Mouse (Mus musculus) hematopoietic multipotent progenitor cell, adult 10-12 weeks (in vitro differentiated cells): ENCODE measurements around the gene Klk12. TPM values are rescaled to one million over a fixed set of nuclear protein-coding genes. Genes with fewer than 3 reads are reported as not detected.

Experiments
- polyA plus RNA-seq: library from polyadenylated mRNA; stranded (reverse); fragments of >175 nt; gene quantifications from 2 replicates; pipeline ENCODE4 v1.2.3, GENCODE M21; 2012; ENCODE audit warnings: low replicate concordance

Gene Klk12
- not detected in 2 replicates for polyA plus RNA-seq

GRCm38 (mm10) chr7:43768597-43768996 lies at the start of gene Klk12:
TSS of gene Klk12 (plus strand) at chr7:43768897.

GRCm38 (mm10) chr7:43774364-43774763 lies 5.7 kb downstream of the Klk12 start, which contains the start of gene Klk11:
TSS of gene Klk11 (plus strand) at chr7:43774604.

GRCm38 (mm10) chr7:43780746-43781145 lies 12.0 kb downstream of the Klk12 start, which contains the start of gene Klk10:
TSS of gene Klk10 (plus strand) at chr7:43781035.

GRCm38 (mm10) chr7:43791591-43791990 lies 22.9 kb downstream of the Klk12 start, which contains the start of gene Klk9:
TSS of gene Klk9 (plus strand) at chr7:43791891.

GRCm38 (mm10) chr7:43797333-43797769 lies 28.7 kb downstream of the Klk12 start, which contains the start of gene Klk8:
TSS of gene Klk8 (plus strand) at chr7:43797577.

GRCm38 (mm10) chr7:43810994-43811393 lies 42.3 kb downstream of the Klk12 start, which contains the start of gene Klk7:
TSS of gene Klk7 (plus strand) at chr7:43811294.

Other genes starting within 250 kb of the Klk12 start
- 11.3 and 17.5 TPM in 2 replicates for gene Cd33, start 224.5 kb upstream of the Klk12 start, polyA plus RNA-seq
- gene Zfp658, start 206.6 kb upstream of the Klk12 start, polyA plus RNA-seq = 1.1 and 1.3 TPM in 2 replicates
- gene Zfp719, start 189.3 kb upstream of the Klk12 start, polyA plus RNA-seq = 0.33 and 0.56 TPM in 2 replicates
- gene Zfp819, start 161.7 kb upstream of the Klk12 start, polyA plus RNA-seq = not detected in 2 replicates
- gene Ceacam18, start 134.2 kb upstream of the Klk12 start, polyA plus RNA-seq = not detected in 2 replicates
- gene Siglece, start 108.7 kb upstream of the Klk12 start, polyA plus RNA-seq = 8.8 and 9.1 TPM in 2 replicates
- gene Ctu1, start 96.9 kb upstream of the Klk12 start, polyA plus RNA-seq = 10.6 and 22.0 TPM in 2 replicates
- gene Klk14, start 78.5 kb upstream of the Klk12 start, polyA plus RNA-seq = 0.09 TPM in 1 of 2 replicates, not detected in the other
- not detected in 2 replicates for gene Klk13, start 56.3 kb upstream of the Klk12 start, polyA plus RNA-seq
- gene Klk11, start 5.7 kb downstream of the Klk12 start, polyA plus RNA-seq = not detected in 2 replicates
- not detected in 2 replicates for gene Klk10, start 12.1 kb downstream of the Klk12 start, polyA plus RNA-seq
- not detected in 2 replicates for gene Klk9, start 23.0 kb downstream of the Klk12 start, polyA plus RNA-seq
- gene Klk8, start 28.7 kb downstream of the Klk12 start, polyA plus RNA-seq = 37.9 and 39.2 TPM in 2 replicates
- 0.08 TPM in 1 of 2 replicates, not detected in the other for gene Klk7, start 42.4 kb downstream of the Klk12 start, polyA plus RNA-seq
- not detected in 2 replicates for gene Klk6, start 55.6 kb downstream of the Klk12 start, polyA plus RNA-seq
- gene Klk5, start 73.1 kb downstream of the Klk12 start, polyA plus RNA-seq = not detected in 2 replicates
- 0.47 and 0.77 TPM in 2 replicates for gene Klk4, start 112.3 kb downstream of the Klk12 start, polyA plus RNA-seq
- gene Klk15, start 164.8 kb downstream of the Klk12 start, polyA plus RNA-seq = 0.63 TPM in 1 of 2 replicates, not detected in the other
- gene Klk1b8, start 181.8 kb downstream of the Klk12 start, polyA plus RNA-seq = not detected in 2 replicates
- gene Klk1b1, start 197.9 kb downstream of the Klk12 start, polyA plus RNA-seq = not detected in 2 replicates
- not detected in 2 replicates for gene Klk1b9, start 207.2 kb downstream of the Klk12 start, polyA plus RNA-seq
- gene Klk1b11, start 227.0 kb downstream of the Klk12 start, polyA plus RNA-seq = not detected in 2 replicates
- gene Klk1b26, start 243.3 kb downstream of the Klk12 start, polyA plus RNA-seq = not detected in 2 replicates